Mouse (Mus musculus) lung, embryonic 16.5 days (tissue): Measurements from ENCODE around the gene Etv2. TPM values are rescaled to one million over a fixed set of nuclear protein-coding genes. Genes with fewer than 3 reads are reported as not detected.

Source experiments
- ATAC-seq: fragments of 200-750 bp; cut with Nextera tagmentation; 2 replicates; pipeline ENCODE4 v1.8.0; 2017; ENCODE audit warnings: low read depth, mild to moderate bottlenecking, moderate library complexity
- H3K27ac ChIP-seq: fragments of 300-500 bp; sonication (generic); 2 replicates; pipeline ENCODE4 v1.5.1; 2014; ENCODE audit warnings: mild to moderate bottlenecking, control low read depth, low read length
- H3K27me3 ChIP-seq: fragments of 300-500 bp; sonication (generic); 2 replicates; pipeline ENCODE4 v1.6.1; 2014; ENCODE audit warnings: low read depth, low read length, mixed read lengths; ENCODE audit not compliant: control insufficient read depth, insufficient read depth
- H3K36me3 ChIP-seq: fragments of 300-500 bp; sonication (generic); 2 replicates; pipeline ENCODE4 v1.6.1; 2014; ENCODE audit warnings: low read length; ENCODE audit not compliant: control insufficient read depth, insufficient read depth
- H3K4me1 ChIP-seq: fragments of 300-500 bp; sonication (generic); replicated peaks from 2 replicates; pipeline ENCODE4 v1.6.1; 2014; ENCODE audit warnings: low read length, mixed read lengths; ENCODE audit not compliant: control insufficient read depth, insufficient read depth
- H3K4me2 ChIP-seq: fragments of 300-500 bp; sonication (generic); 2 replicates; pipeline ENCODE4 v1.6.1; 2014; ENCODE audit warnings: low read depth, low read length, control low read depth
- H3K4me3 ChIP-seq: fragments of 300-500 bp; sonication (generic); 2 replicates; pipeline ENCODE4 v1.5.1; 2014; ENCODE audit warnings: mild to moderate bottlenecking, low read length, control low read depth
- H3K9ac ChIP-seq: fragments of 300-500 bp; sonication (generic); 2 replicates; pipeline ENCODE4 v1.6.1; 2014; ENCODE audit warnings: low read length, control low read depth
- H3K9me3 ChIP-seq: fragments of 300-500 bp; sonication (generic); 2 replicates; pipeline ENCODE4 v1.6.1; 2016; ENCODE audit warnings: low read length; ENCODE audit not compliant: control insufficient read depth
- WGBS: fragments of 180-500 bp; shearing (Covaris S2); extraction: QIAGEN DNeasy Blood & Tissue Kit; methylation state at CpG from one replicate; pipeline ENCODE4 v1.1.7; 2014; 5-methylcytosine and 5-hydroxymethylcytosine counted together
- polyA plus RNA-seq: library from polyadenylated mRNA; unstranded; fragments of >200 nt; fragmentation: Nextera tagmentation; extraction: Ambion mirVana; gene quantifications from 2 replicates; pipeline ENCODE4 v1.2.1, GENCODE M21; 2015

Gene Etv2
- polyA plus RNA-seq, 1 experiment from 2014 or later, result not detected

GRCm38 (mm10) chr7:30619202-30619601, 16.4 kb downstream of the Etv2 start:
- peaks cover 44% of the 10 kb centered on the region for H3K36me3 ChIP-seq
- no peaks in the 10 kb centered on the region for H3K27me3 ChIP-seq
- H3K9me3 ChIP-seq, result no peaks in the 10 kb centered on the region
- 88% methylated on average over 3 of the region's 3 CpGs for WGBS
- H3K4me2 ChIP-seq, result no peak overlapping the region
- no peak for ATAC-seq
- no peak overlapping the region for H3K27ac ChIP-seq
- H3K4me1 ChIP-seq, result no peaks in the 10 kb centered on the region
- H3K9ac ChIP-seq, result no peak overlapping the region
- no peak overlapping the region for H3K4me3 ChIP-seq

- ATAC-seq, result no peak
Measured at GRCm38 (mm10) chr7:30618658-30619057, 17.0 kb downstream of the Etv2 start.

GRCm38 (mm10) chr7:30615049-30615760, 20.4 kb downstream of the Etv2 start:
- no peaks in the 10 kb centered on the region for H3K9me3 ChIP-seq
- ATAC-seq, result peak; percentile 41; the same call in 1 of the 2 replicates
- no peak overlapping the region for H3K4me2 ChIP-seq
- H3K36me3 ChIP-seq, result peaks cover 21% of the 10 kb centered on the region
- no peaks in the 10 kb centered on the region for H3K4me1 ChIP-seq
- H3K27ac ChIP-seq, result no peak overlapping the region
- H3K4me3 ChIP-seq, result no peak overlapping the region
- 50% methylated on average over 5 of the region's 5 CpGs for WGBS
- H3K9ac ChIP-seq, result no peak overlapping the region
- H3K27me3 ChIP-seq, result no peaks in the 10 kb centered on the region

More at GRCm38 (mm10) chr7:30618658-30619057, 17.0 kb downstream of the Etv2 start:
- no peaks in the 10 kb centered on the region for H3K9me3 ChIP-seq
- H3K9ac ChIP-seq, result no peak overlapping the region
- 91% methylated on average over 9 of the region's 9 CpGs for WGBS
- no peak overlapping the region for H3K4me3 ChIP-seq
- no peaks in the 10 kb centered on the region for H3K27me3 ChIP-seq
- no peaks in the 10 kb centered on the region for H3K4me1 ChIP-seq
- no peak overlapping the region for H3K27ac ChIP-seq
- peaks cover 39% of the 10 kb centered on the region for H3K36me3 ChIP-seq
- no peak overlapping the region for H3K4me2 ChIP-seq

GRCm38 (mm10) chr7:30614454-30614853, 21.2 kb downstream of the Etv2 start:
- 59% methylated on average over 2 of the region's 2 CpGs for WGBS
- Histone ChIP-seq H3K4me2 (no peak overlapping the region), H3K27me3 (no peaks in the 10 kb centered on the region), H3K4me1 (no peaks in the 10 kb centered on the region), H3K9me3 (no peaks in the 10 kb centered on the region), H3K9ac (no peak overlapping the region), H3K36me3 (peaks cover 19% of the 10 kb centered on the region), H3K27ac (no peak overlapping the region), H3K4me3 (no peak overlapping the region)
- no peak for ATAC-seq

GRCm38 (mm10) chr7:30613529-30614112, 22.0 kb downstream of the Etv2 start:
- peak; percentile 67; the same call in 1 of the 2 replicates for ATAC-seq
- H3K4me3 ChIP-seq, result no peak overlapping the region
- H3K4me1 ChIP-seq, result no peaks in the 10 kb centered on the region
- H3K27me3 ChIP-seq, result no peaks in the 10 kb centered on the region
- WGBS, result 18% methylated on average over 14 of the region's 14 CpGs
- H3K4me2 ChIP-seq, result no peak overlapping the region
- no peak overlapping the region for H3K27ac ChIP-seq
- no peaks in the 10 kb centered on the region for H3K9me3 ChIP-seq
- peaks cover 14% of the 10 kb centered on the region for H3K36me3 ChIP-seq
- no peak overlapping the region for H3K9ac ChIP-seq

- Histone ChIP-seq H3K27me3 (no peaks in the 10 kb centered on the region), H3K4me1 (no peaks in the 10 kb centered on the region), H3K27ac (no peak within 1 kb of the TSS), H3K4me3 (no peak within 1 kb of the TSS), H3K36me3 (peaks cover 12% of the 10 kb centered on the region), H3K4me2 (no peak within 1 kb of the TSS), H3K9ac (no peak within 1 kb of the TSS; the same call in 1 of the 2 replicates), H3K9me3 (no peaks in the 10 kb centered on the region)
- no peak for ATAC-seq
- WGBS, result 59% methylated on average over 8 of the region's 8 CpGs
Measured at GRCm38 (mm10) chr7:30612654-30613402, 22.8 kb downstream of the Etv2 start, which contains the start of gene Upk1a. Gene Upk1a, minus strand, starts transcription at chr7:30612847.

- H3K4me3 ChIP-seq, result no peak overlapping the region
- H3K9me3 ChIP-seq, result no peaks in the 10 kb centered on the region
- no peaks in the 10 kb centered on the region for H3K4me1 ChIP-seq
- H3K9ac ChIP-seq, result no peak overlapping the region
- 50% methylated on average over 7 of the region's 7 CpGs for WGBS
- no peak overlapping the region for H3K27ac ChIP-seq
- no peak overlapping the region for H3K4me2 ChIP-seq
- H3K27me3 ChIP-seq, result no peaks in the 10 kb centered on the region
- H3K36me3 ChIP-seq, result no peaks in the 10 kb centered on the region
- ATAC-seq, result no peak
Measured at GRCm38 (mm10) chr7:30610043-30610442, 25.6 kb downstream of the Etv2 start.

GRCm38 (mm10) chr7:30608476-30608875, 27.2 kb downstream of the Etv2 start:
- Histone ChIP-seq H3K4me1 (no peaks in the 10 kb centered on the region), H3K36me3 (no peaks in the 10 kb centered on the region), H3K4me3 (no peak overlapping the region), H3K4me2 (no peak overlapping the region), H3K27me3 (no peaks in the 10 kb centered on the region), H3K27ac (no peak overlapping the region), H3K9me3 (no peaks in the 10 kb centered on the region), H3K9ac (peak overlapping the region; percentile 5; the same call in 1 of the 2 replicates)
- 47% methylated on average over 15 of the region's 16 CpGs for WGBS
- no peak for ATAC-seq

- H3K9ac ChIP-seq, result peak overlapping the region; percentile 5; the same call in 1 of the 2 replicates
- no peaks in the 10 kb centered on the region for H3K27me3 ChIP-seq
- peak; percentile 75; the same call in 1 of the 2 replicates for ATAC-seq
- no peaks in the 10 kb centered on the region for H3K36me3 ChIP-seq
- H3K4me3 ChIP-seq, result no peak overlapping the region
- peaks cover 3% of the 10 kb centered on the region for H3K4me1 ChIP-seq
- no peak overlapping the region for H3K4me2 ChIP-seq
- 25% methylated on average over 8 of the region's 8 CpGs for WGBS
- no peaks in the 10 kb centered on the region for H3K9me3 ChIP-seq
- H3K27ac ChIP-seq, result no peak overlapping the region
Measured at GRCm38 (mm10) chr7:30607706-30608309, 27.8 kb downstream of the Etv2 start.
